Mouse (Mus musculus): ENCODE data around the gene Pafah1b3.

- TF ChIP-seq EP300 (optimal IDR thresholded peaks at IDR 0.05), result no peak
- no peak for TF ChIP-seq CTCF (IDR thresholded peaks at IDR 0.05; ENCODE audit: low read depth)
Observed at GRCm38 (mm10) chr7:25290911-25291310, 6.9 kb downstream of the Pafah1b3 start.

Data from stomach, postnatal 0 days (tissue).